Mouse (Mus musculus): ENCODE data around the gene Edar. TPM values are rescaled to one million over a fixed set of nuclear protein-coding genes. Genes with fewer than 3 reads are reported as not detected.
A peak's percentile ranks its signal among the peaks of the same experiment; 100 is the strongest.

Edar gene
- polyA plus RNA-seq, 1 experiment = 0.44 TPM

- no peak overlapping the region for H3K4me3 ChIP-seq (ENCODE audit: control insufficient read depth, low read depth, low read length)
- no peak for TF ChIP-seq POLR2A (IDR thresholded peaks at IDR 0.05; ENCODE audit: control insufficient read depth, low read depth, low read length)
- no peak for TF ChIP-seq CTCF (IDR thresholded peaks at IDR 0.05; ENCODE audit: control insufficient read depth, insufficient read depth, insufficient replicate concordance, low read depth, low read length)
- no peak overlapping the region for H3K27ac ChIP-seq (ENCODE audit: control insufficient read depth, insufficient read depth, low read depth, low read length)
- no peaks in the 10 kb centered on the region; the same call in none of the 2 replicates for H3K36me3 ChIP-seq (ENCODE audit: control insufficient read depth, insufficient read depth, low read length)
- no peaks in the 10 kb centered on the region for H3K27me3 ChIP-seq (ENCODE audit: control insufficient read depth, insufficient read depth, low read length)
- no peaks in the 10 kb centered on the region for H3K4me1 ChIP-seq (ENCODE audit: control insufficient read depth, insufficient read depth, low read length)
Observed at GRCm38 (mm10) chr10:58560521-58560920, 114.9 kb downstream of the Edar start.

GRCm38 (mm10) chr10:58559901-58560300 is 115.6 kb downstream of the Edar start:
- Histone ChIP-seq H3K4me1 (ENCODE audit: control insufficient read depth, insufficient read depth, low read length) (no peaks in the 10 kb centered on the region), H3K27ac (ENCODE audit: control insufficient read depth, insufficient read depth, low read depth, low read length) (no peak overlapping the region), H3K4me3 (ENCODE audit: control insufficient read depth, low read depth, low read length) (no peak overlapping the region), H3K27me3 (ENCODE audit: control insufficient read depth, insufficient read depth, low read length) (no peaks in the 10 kb centered on the region), H3K36me3 (ENCODE audit: control insufficient read depth, insufficient read depth, low read length) (no peaks in the 10 kb centered on the region; the same call in none of the 2 replicates)
- TF ChIP-seq POLR2A (IDR thresholded peaks at IDR 0.05; ENCODE audit: control insufficient read depth, low read depth, low read length) (no peak), CTCF (IDR thresholded peaks at IDR 0.05; ENCODE audit: control insufficient read depth, insufficient read depth, insufficient replicate concordance, low read depth, low read length) (no peak)

GRCm38 (mm10) chr10:58559098-58559497 is 116.4 kb downstream of the Edar start:
- Histone ChIP-seq H3K27ac (ENCODE audit: control insufficient read depth, insufficient read depth, low read depth, low read length) (no peak overlapping the region), H3K4me1 (ENCODE audit: control insufficient read depth, insufficient read depth, low read length) (no peaks in the 10 kb centered on the region), H3K4me3 (ENCODE audit: control insufficient read depth, low read depth, low read length) (no peak overlapping the region), H3K27me3 (ENCODE audit: control insufficient read depth, insufficient read depth, low read length) (no peaks in the 10 kb centered on the region), H3K36me3 (ENCODE audit: control insufficient read depth, insufficient read depth, low read length) (no peaks in the 10 kb centered on the region; the same call in 1 of the 2 replicates)
- TF ChIP-seq CTCF (IDR thresholded peaks at IDR 0.05; ENCODE audit: control insufficient read depth, insufficient read depth, insufficient replicate concordance, low read depth, low read length) = peak; percentile 46; the same call in 1 of the 2 replicates
- TF ChIP-seq POLR2A (IDR thresholded peaks at IDR 0.05; ENCODE audit: control insufficient read depth, low read depth, low read length) = no peak

- H3K4me3 ChIP-seq (ENCODE audit: control insufficient read depth, low read depth, low read length) = no peak overlapping the region
- no peaks in the 10 kb centered on the region for H3K27me3 ChIP-seq (ENCODE audit: control insufficient read depth, insufficient read depth, low read length)
- TF ChIP-seq POLR2A (IDR thresholded peaks at IDR 0.05; ENCODE audit: control insufficient read depth, low read depth, low read length) (no peak), CTCF (IDR thresholded peaks at IDR 0.05; ENCODE audit: control insufficient read depth, insufficient read depth, insufficient replicate concordance, low read depth, low read length) (no peak)
Observed at GRCm38 (mm10) chr10:58554693-58555387, 120.6 kb downstream of the Edar start.

More at GRCm38 (mm10) chr10:58554693-58555387, 120.6 kb downstream of the Edar start:
- Histone ChIP-seq H3K4me1 (ENCODE audit: control insufficient read depth, insufficient read depth, low read length) (no peaks in the 10 kb centered on the region), H3K36me3 (ENCODE audit: control insufficient read depth, insufficient read depth, low read length) (no peaks in the 10 kb centered on the region), H3K27ac (ENCODE audit: control insufficient read depth, insufficient read depth, low read depth, low read length) (no peak overlapping the region)

Other genes starting within 250 kb of the Edar start
- 5.1 and 6.8 TPM in 2 replicates for gene Ranbp2, start 228.7 kb downstream of the Edar start, polyA plus RNA-seq (2012; rRNA removed)
- 6.7 and 7.6 TPM in 2 replicates for gene Ccdc138, start 177.7 kb downstream of the Edar start, polyA plus RNA-seq (2012; rRNA removed)
- not detected in 2 replicates for gene Gm17542, start 42.6 kb upstream of the Edar start, polyA plus RNA-seq (2012; rRNA removed)
- 0.53 and 1.2 TPM in 2 replicates for gene Sh3rf3, start 137.7 kb upstream of the Edar start, polyA plus RNA-seq (2012; rRNA removed)